Mouse (Mus musculus) frontal cortex, adult (tissue): ENCODE data around the gene Triml2.

ENCODE experiments used
- ATAC-seq: cut with Nextera tagmentation; 2 replicates; pipeline ENCODE4 v1.9.2; 2017; ENCODE audit warnings: mild to moderate bottlenecking, moderate library complexity, mixed read lengths; ENCODE audit not compliant: low TSS enrichment

Triml2 gene

GRCm38 (mm10) chr8:43180054-43180690, at the start of gene Triml2:
Gene Triml2, plus strand, starts transcription at chr8:43180541.
- ATAC-seq: no peak

- ATAC-seq: no peak
Measured at GRCm38 (mm10) chr8:43141386-43141785, 39.0 kb upstream of the Triml2 start, which contains the start of gene Triml1. Gene Triml1, minus strand, starts transcription at chr8:43141486.

GRCm38 (mm10) chr8:43149307-43149706, 31.0 kb upstream of the Triml2 start:
- no peak for ATAC-seq

DNA sequence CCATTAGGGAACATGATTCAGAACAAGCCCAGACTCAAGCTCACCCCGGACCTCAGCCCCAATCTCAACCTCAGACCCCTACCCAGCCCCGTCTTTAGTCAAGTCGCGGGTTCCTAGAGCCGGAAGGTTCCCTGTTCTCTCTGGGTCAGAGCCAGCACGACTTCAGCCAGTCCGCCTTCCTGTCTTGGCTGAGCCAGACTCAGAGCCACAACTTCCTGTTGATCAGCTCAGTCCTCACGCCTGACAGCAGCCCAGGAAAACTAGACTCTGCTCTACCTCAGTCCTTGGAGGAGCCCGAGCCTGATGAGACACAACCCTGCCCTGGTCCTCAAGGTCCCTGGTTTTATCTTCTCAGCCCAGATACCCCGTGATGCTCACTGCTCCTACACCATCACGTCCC, 17.1 kb upstream of the Triml2 start:
- ATAC-seq: no peak

DNA sequence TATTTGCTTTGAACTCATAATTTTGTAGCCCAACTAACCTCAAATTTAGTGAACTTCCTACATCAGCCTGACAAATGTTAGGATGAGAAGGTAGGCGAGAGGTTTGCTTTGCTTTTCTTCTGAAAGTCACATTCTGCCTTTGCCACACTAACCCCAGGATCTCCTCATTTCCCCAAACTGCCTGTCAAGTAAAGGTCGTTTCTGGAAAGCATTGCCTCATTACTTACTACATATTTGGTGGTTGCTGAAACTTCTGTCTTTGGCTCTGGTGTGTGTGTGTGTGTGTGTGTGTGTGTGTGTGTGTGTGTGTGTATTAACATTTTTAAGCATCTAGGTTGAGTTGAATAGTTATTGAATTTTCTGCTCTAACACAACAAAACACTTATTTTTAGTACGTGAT, 15.9 kb upstream of the Triml2 start:
- ATAC-seq: no peak

DNA sequence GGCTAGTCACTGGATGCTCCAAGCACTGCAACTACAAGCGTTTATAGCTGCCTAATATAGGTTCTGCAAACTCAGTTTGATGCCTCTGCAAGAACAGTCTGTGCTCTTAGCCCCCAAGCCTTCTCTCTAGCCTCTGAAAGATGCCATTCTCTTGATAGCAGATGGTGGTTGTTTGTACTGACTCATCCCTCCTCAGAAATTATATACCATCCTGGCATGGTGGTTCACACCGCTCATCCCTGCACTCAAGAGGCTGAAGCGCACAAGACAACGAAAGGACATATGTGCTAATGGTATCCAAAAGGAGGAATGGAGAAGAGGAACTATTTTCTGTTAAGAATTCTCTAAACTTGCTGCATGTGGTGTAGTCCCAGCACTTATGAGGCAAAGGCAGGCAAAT, 12.3 kb upstream of the Triml2 start:
- peak; percentile 92 for ATAC-seq

DNA sequence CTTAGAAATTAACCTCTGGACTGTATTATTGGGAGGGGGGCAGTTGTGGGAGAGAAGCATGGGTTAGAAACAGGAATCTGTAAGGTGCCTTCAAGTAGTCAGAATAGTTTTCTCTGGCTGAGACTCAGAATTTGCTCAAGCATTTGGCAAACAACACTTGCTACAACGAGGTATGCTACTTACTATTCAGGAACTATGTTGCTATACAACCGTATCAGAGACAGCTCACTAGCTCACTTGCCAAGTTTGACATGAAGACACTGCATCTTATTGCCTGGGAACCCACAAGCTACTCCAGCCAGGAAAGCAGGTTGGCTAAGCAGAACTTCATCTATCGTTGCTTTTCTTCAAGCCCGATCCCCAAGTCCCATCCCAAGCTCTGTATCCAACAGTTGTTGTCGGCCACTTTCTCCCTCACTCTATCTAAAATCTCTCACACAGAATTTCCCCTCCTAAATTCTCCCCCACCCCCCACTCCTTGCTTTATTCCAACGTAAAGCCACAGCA, 11.0 kb upstream of the Triml2 start:
- peak; percentile 64 for ATAC-seq

GRCm38 (mm10) chr8:43176766-43177486, 3.4 kb upstream of the Triml2 start:
- ATAC-seq: no peak

GRCm38 (mm10) chr8:43178263-43178662, 2.1 kb upstream of the Triml2 start:
- no peak for ATAC-seq

DNA sequence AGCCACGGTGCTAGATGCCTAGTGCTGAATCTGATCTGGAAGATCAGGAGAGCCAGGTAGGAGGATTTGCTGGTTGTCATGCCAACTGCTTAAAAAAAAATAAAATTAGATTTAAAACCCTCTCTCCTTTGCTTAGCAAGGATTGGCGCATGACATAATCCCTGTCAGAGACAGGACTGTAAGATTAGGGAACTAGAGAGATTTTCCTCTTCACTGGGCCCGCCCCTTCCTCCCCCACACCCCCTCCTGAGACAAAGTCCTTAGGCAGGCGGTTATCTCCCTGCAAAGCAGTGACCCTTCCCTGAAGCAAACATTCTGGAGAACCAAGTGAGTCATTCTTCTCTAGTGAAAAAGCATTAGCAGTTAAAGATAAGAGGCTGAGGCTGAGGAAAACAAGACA, 1.2 kb upstream of the Triml2 start:
- ATAC-seq: peak; percentile 73

DNA sequence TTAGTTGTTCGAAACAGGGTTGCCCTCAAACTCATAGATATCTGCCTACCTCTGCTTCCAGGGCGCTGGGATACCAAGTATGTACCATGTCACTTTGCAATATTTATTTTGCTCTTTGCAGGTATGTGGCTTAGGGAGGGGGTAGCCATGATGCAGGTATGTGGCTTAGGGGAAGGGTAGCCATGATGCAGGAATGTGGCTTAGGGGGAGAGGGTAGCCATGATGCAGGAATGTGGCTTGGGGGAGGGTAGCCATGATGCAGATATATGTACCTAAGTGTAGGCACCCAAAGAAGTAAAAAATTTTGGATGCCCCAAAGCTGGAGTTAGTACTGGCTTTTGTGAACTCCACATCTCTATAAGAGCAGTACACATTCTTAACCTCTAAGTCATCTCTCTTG, 1.9 kb downstream of the Triml2 start:
- no peak for ATAC-seq

DNA sequence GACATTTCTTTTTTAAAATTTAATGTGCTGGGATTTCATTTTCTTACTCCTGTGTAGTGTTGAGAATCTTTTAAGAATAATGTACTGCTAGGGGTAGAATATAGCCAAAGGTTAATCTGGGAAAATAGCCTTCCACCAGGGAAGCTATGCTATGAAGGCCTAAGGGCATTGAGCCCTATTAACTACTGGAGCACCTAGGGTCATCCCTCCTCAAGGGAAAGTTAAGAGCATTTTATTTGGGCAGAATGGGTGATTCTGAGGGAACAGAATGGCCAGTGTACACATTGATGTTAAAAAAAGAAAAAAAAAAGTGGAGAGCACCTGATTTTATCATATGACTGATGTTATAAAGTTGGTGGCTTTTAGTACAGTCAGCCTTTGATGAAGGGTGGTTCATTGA, 35.2 kb downstream of the Triml2 start:
- no peak for ATAC-seq

- ATAC-seq: no peak
Measured at GRCm38 (mm10) chr8:43243326-43243725, 63.0 kb downstream of the Triml2 start.
